Mouse (Mus musculus): ENCODE data around the gene Ttc3.

- TF ChIP-seq POLR2A (IDR thresholded peaks at IDR 0.05; ENCODE audit: low read depth, low read length) (no peak), CTCF (IDR thresholded peaks at IDR 0.05; ENCODE audit: extremely low read depth, insufficient read length, insufficient replicate concordance, low read depth, low read length) (no peak)
Measured at GRCm38 (mm10) chr16:94363814-94364213, 6.6 kb upstream of the Ttc3 start.
